Mouse (Mus musculus): ENCODE data around the gene Slc27a4. TPM values are rescaled to one million over a fixed set of nuclear protein-coding genes. Genes with fewer than 3 reads are reported as not detected.
A peak's percentile ranks its signal among the peaks of the same experiment; 100 is the strongest.
"Not testable (repeated sequence)": the region's sequence is repeated elsewhere in the genome, so short reads cannot be mapped to it uniquely, and the experiment has no call there.

Gene Slc27a4
- polyA plus RNA-seq, 2 experiments: 1.5 to 2.3 TPM

DNA sequence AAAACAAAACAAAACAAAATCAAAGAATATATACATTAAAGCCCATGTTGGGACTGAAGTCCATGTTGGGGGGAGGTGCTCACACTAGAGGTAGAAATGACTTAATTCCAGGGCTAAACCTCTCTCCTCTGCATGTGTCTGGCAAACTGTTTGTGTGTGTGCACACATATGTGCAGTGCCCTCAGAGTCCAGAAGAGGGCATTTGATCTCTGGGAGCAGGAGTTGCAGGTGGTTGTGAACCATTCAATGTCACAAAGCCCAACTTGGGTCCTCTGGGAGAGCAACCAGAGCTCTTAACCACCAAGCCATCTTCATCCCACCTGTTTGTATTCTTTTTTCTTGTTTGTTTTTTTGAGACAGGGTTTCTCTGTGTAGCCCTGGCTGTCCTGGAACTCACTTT lies 32.3 kb upstream of the Slc27a4 start:
- H3K27me3 ChIP-seq (ENCODE audit: control insufficient read depth, insufficient read depth, low read length): no peaks in the 10 kb centered on the region
- H3K9me3 ChIP-seq (ENCODE audit: control insufficient read depth, low read length): no peaks in the 10 kb centered on the region
- ATAC-seq (ENCODE audit: insufficient read depth): no peak
- H3K27ac ChIP-seq: no peak overlapping the region
- peaks cover 2 to 14% of the 10 kb centered on the region in 2 experiments; a peak in 2 of 4 replicates for H3K4me1 ChIP-seq (replicated peaks; ENCODE audit: control insufficient read depth in 2 of 2, insufficient read depth in 2 of 2, low read length in 1 of 2)
- DNase-seq (ENCODE audit: low read depth in 3 of 3, low spot score in 3 of 3): no peak
- H3K4me3 ChIP-seq (ENCODE audit: insufficient read depth in 1 of 2, low read depth in 2 of 2, low read length in 2 of 2): no peak overlapping the region
- no peak overlapping the region for H3K4me2 ChIP-seq (ENCODE audit: low read depth)
- no peak overlapping the region for H3K9ac ChIP-seq (replicated peaks)
- no peaks in the 10 kb centered on the region for H3K36me3 ChIP-seq (replicated peaks; ENCODE audit: control insufficient read depth, insufficient read depth, low read depth)
- no peak for TF ChIP-seq EP300 (IDR thresholded peaks at IDR 0.05; ENCODE audit: low read depth)
- peak; percentile 52 for TF ChIP-seq CTCF (IDR thresholded peaks at IDR 0.05; ENCODE audit: low read depth)

DNA sequence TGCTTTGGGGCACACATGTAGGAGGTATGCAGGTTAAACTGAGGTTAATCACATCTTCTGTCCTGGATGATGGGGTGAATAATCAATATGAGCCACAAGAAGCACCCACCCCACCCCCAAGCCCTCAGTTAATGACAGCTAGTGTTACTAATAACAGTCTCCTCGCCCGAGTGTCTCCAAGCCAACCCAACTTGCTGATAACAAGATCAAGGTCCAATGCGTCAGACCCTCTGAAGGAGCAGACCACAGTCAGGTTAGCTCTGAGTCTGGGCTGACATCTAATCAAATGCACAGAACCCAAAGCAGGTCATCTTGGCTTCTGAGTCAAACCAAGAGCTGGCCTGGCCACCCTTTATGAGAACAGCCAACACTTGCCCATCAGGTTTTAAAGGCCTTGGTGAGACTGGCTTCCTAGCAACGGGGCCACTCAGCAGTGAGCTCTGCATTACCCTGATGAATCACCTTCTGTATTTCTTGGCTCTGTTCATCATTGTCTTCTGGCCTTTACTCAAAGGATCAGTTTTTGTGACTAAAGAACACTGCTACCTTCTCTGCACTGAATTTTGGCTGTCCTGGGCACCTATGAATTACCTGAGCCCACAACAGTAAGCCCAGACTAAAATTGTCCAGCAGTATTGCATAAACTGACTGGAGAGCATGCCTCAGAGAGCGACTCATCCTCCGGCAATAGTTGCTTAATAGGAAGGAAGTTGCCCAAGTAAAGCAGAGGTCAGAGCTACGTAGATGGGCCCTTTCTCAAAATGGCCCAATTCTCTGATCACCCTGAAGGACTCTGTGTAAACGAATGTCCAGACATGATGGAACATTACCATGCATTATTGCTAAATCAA lies 30.6 kb upstream of the Slc27a4 start:
- DNase-seq (ENCODE audit: low read depth in 3 of 3, low spot score in 3 of 3): peak in 1 of 3 experiments; percentile 32

DNA sequence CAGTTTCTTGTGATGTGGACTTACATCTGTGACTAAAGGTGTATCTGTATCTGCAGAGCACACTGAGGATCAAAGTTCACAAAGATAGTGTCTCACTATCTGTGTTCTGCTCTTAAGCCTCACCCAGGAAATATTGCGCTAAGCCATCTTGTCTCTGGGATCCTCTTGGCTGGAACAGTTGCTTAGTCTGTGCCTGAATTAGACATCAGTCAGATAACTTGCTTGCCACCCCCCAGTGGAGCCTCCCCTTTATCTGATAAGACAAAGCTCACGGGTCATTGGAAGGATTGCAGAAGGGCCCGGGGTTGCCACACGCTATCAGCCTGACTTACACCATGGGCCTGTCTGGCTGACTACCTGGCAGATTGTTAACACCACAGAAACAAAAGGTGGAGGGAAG lies 29.1 kb upstream of the Slc27a4 start:
- WGBS (ENCODE audit: insufficient replicate concordance): 27% methylated on average over 4 of the region's 4 CpGs
- Histone ChIP-seq H3K9me3 (ENCODE audit: control insufficient read depth, low read length) (no peaks in the 10 kb centered on the region), H3K4me2 (ENCODE audit: low read depth) (no peak overlapping the region), H3K4me1 (replicated peaks; ENCODE audit: control insufficient read depth in 2 of 2, insufficient read depth in 2 of 2, low read length in 1 of 2) (peaks cover 2 to 14% of the 10 kb centered on the region in 2 experiments; a peak in 2 of 4 replicates), H3K36me3 (replicated peaks; ENCODE audit: control insufficient read depth, insufficient read depth, low read depth) (peaks cover 7% of the 10 kb centered on the region), H3K27ac (no peak overlapping the region), H3K9ac (replicated peaks) (no peak overlapping the region), H3K27me3 (ENCODE audit: control insufficient read depth, insufficient read depth, low read length) (no peaks in the 10 kb centered on the region), H3K4me3 (ENCODE audit: insufficient read depth in 1 of 2, low read depth in 2 of 2, low read length in 2 of 2) (no peak overlapping the region)
- no peak for TF ChIP-seq EP300 (IDR thresholded peaks at IDR 0.05; ENCODE audit: low read depth)
- TF ChIP-seq CTCF (IDR thresholded peaks at IDR 0.05; ENCODE audit: low read depth): no peak
- DNase-seq (ENCODE audit: low read depth in 3 of 3, low spot score in 3 of 3): no peak
- ATAC-seq (ENCODE audit: insufficient read depth): no peak

More for the DNA sequence above, 30.6 kb upstream of the Slc27a4 start:
- H3K36me3 ChIP-seq (replicated peaks; ENCODE audit: control insufficient read depth, insufficient read depth, low read depth): no peaks in the 10 kb centered on the region
- TF ChIP-seq CTCF (IDR thresholded peaks at IDR 0.05; ENCODE audit: low read depth) (no peak), EP300 (IDR thresholded peaks at IDR 0.05; ENCODE audit: low read depth) (no peak)
- 36% methylated on average over 8 of the region's 8 CpGs for WGBS (ENCODE audit: insufficient replicate concordance)
- H3K27ac ChIP-seq: no peak overlapping the region
- no peak overlapping the region for H3K4me2 ChIP-seq (ENCODE audit: low read depth)
- no peaks in the 10 kb centered on the region for H3K27me3 ChIP-seq (ENCODE audit: control insufficient read depth, insufficient read depth, low read length)
- H3K4me1 ChIP-seq (replicated peaks; ENCODE audit: control insufficient read depth in 2 of 2, insufficient read depth in 2 of 2, low read length in 1 of 2): peaks cover 2 to 14% of the 10 kb centered on the region in 2 experiments; a peak in 2 of 4 replicates
- no peak overlapping the region for H3K4me3 ChIP-seq (ENCODE audit: insufficient read depth in 1 of 2, low read depth in 2 of 2, low read length in 2 of 2)
- no peak for ATAC-seq (ENCODE audit: insufficient read depth)
- no peak overlapping the region for H3K9ac ChIP-seq (replicated peaks)
- no peaks in the 10 kb centered on the region for H3K9me3 ChIP-seq (ENCODE audit: control insufficient read depth, low read length)

DNA sequence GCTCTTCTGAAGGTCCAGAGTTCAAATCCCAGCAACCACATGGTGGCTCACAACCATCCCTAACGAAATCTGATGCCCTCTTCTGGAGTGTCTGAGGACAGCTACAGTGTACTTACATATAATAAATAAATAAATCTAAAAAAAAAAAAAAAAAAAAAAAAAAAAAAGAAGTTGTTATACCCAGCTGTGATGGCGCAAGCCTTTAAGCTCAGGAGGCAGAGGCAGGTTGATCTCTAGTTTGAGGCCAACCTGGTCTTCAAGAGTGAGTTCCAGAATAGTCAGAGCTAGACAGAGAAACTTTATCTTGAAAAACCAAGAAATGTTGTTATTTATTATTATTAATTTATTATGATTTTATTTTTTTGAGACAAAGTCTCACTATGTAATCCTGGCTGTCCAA lies 21.2 kb upstream of the Slc27a4 start:
- H3K9me3 ChIP-seq (ENCODE audit: control insufficient read depth, low read length); ATAC-seq (ENCODE audit: insufficient read depth); H3K4me2 ChIP-seq (ENCODE audit: low read depth); H3K4me1 ChIP-seq (replicated peaks; ENCODE audit: control insufficient read depth in 2 of 2, insufficient read depth in 2 of 2, low read length in 1 of 2); H3K27me3 ChIP-seq (ENCODE audit: control insufficient read depth, insufficient read depth, low read length); H3K4me3 ChIP-seq (ENCODE audit: insufficient read depth in 1 of 2, low read depth in 2 of 2, low read length in 2 of 2); H3K27ac ChIP-seq; DNase-seq (ENCODE audit: low read depth in 3 of 3, low spot score in 3 of 3); H3K9ac ChIP-seq (replicated peaks): not testable (repeated sequence)
- H3K36me3 ChIP-seq (replicated peaks; ENCODE audit: control insufficient read depth, insufficient read depth, low read depth): peaks cover 51% of the 10 kb centered on the region
- 81% methylated on average over 2 of the region's 2 CpGs for WGBS (ENCODE audit: insufficient replicate concordance)

DNA sequence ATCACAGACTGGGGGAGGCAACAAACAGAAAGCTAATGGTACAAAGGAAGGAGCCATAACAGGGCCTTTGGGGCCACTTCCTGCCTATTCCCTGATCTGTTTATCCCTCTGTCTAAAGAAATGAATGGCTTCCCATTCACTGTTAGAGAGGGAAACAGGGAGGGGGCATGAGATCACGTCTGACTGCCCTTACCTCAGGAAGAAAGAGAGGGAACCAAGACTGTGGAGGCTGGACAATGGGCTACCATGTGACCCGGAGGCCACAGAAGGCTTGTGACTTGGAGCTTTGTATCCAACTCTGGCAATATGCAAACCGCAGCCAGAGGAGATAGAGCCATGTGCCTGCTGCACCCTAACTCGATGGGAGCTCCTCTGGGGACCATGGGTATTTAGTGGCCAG lies 18.1 kb upstream of the Slc27a4 start:
- no peaks in the 10 kb centered on the region for H3K9me3 ChIP-seq (ENCODE audit: control insufficient read depth, low read length)
- H3K4me2 ChIP-seq (ENCODE audit: low read depth): no peak overlapping the region
- no peak for TF ChIP-seq EP300 (IDR thresholded peaks at IDR 0.05; ENCODE audit: low read depth)
- no peak for TF ChIP-seq CTCF (IDR thresholded peaks at IDR 0.05; ENCODE audit: low read depth)
- DNase-seq (ENCODE audit: low read depth in 3 of 3, low spot score in 3 of 3) (no peak), ATAC-seq (ENCODE audit: insufficient read depth) (no peak)
- no peak overlapping the region for H3K4me3 ChIP-seq (ENCODE audit: insufficient read depth in 1 of 2, low read depth in 2 of 2, low read length in 2 of 2)
- no peak overlapping the region for H3K27ac ChIP-seq
- no peaks in the 10 kb centered on the region for H3K27me3 ChIP-seq (ENCODE audit: control insufficient read depth, insufficient read depth, low read length)
- 51% methylated on average over 4 of the region's 4 CpGs for WGBS (ENCODE audit: insufficient replicate concordance)
- peaks cover 6% of the 10 kb centered on the region in 2 experiments for H3K4me1 ChIP-seq (replicated peaks; ENCODE audit: control insufficient read depth in 2 of 2, insufficient read depth in 2 of 2, low read length in 1 of 2)
- H3K9ac ChIP-seq (replicated peaks): no peak overlapping the region
- H3K36me3 ChIP-seq (replicated peaks; ENCODE audit: control insufficient read depth, insufficient read depth, low read depth): peaks cover 41% of the 10 kb centered on the region
